Mouse (Mus musculus) activated CD4-positive, CD25-positive, alpha-beta regulatory T cell, adult 9 weeks (primary cell): ENCODE measurements around the gene Fam47e. TPM values are rescaled to one million over a fixed set of nuclear protein-coding genes. Genes with fewer than 3 reads are reported as not detected.

Source experiments
- polyA plus RNA-seq: library from polyadenylated mRNA; unstranded; fragments of 100-300 nt; shearing (Covaris generic); gene quantifications from one replicate; pipeline ENCODE4 v1.2.1, GENCODE M21; 2017

Fam47e gene
- polyA plus RNA-seq, result not detected

DNA sequence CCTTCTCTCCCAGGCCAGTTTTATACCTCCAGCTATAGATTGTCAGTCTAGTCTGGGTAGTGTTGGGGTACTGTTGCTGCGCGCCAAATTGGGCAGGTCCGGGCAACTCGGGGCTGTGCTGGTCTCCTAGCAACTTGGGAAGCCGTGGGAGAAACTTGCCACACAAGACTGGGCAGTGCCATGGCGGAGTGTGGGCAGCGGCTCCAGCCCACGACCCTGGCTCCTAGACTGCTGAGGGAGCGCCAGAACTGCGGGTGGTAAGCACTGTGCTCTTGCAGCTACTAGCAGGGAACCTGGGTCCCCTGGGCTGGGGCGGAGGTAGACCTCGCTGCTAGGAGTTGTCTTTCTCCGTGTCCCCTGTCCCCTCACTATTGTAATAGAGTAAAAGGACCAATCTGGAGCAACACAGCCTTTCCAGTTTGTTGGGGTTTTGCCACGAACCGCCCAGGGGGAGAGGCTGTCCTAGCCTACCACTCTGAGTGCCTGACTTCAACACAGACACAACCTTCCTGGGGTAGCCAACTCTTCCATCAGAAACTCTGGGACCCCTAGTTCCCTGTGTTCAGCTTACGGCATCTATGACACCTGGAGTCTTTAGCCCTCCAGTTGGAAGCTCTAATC lies at the start of gene Fam47e:
TSS of gene Fam47e (plus strand) at position 179 of the 621 bp plus-strand sequence.

DNA sequence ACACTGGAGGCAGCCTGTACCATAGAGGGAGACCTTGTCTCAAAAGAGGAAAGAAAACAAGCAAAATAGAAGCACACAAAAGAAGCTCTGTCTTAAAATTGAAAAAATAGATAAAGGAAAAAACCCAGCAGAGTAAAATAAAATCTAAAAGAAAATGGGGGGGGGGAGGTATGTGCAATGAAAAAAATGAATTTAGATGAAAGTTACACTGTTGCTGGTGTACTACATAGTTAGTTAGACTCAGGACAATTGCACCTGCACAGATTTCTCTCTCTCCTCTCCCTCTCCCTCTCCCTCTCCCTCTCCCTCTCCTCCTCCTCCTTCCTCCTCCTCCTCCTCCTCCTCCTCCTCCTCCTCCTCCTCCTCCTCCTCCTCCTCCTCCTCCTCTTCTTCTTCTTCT lies 48.1 kb upstream of the Fam47e start, which contains the start of gene Scarb2:
TSS of gene Scarb2 (minus strand) at position 101 of the 400 bp plus-strand sequence.

DNA sequence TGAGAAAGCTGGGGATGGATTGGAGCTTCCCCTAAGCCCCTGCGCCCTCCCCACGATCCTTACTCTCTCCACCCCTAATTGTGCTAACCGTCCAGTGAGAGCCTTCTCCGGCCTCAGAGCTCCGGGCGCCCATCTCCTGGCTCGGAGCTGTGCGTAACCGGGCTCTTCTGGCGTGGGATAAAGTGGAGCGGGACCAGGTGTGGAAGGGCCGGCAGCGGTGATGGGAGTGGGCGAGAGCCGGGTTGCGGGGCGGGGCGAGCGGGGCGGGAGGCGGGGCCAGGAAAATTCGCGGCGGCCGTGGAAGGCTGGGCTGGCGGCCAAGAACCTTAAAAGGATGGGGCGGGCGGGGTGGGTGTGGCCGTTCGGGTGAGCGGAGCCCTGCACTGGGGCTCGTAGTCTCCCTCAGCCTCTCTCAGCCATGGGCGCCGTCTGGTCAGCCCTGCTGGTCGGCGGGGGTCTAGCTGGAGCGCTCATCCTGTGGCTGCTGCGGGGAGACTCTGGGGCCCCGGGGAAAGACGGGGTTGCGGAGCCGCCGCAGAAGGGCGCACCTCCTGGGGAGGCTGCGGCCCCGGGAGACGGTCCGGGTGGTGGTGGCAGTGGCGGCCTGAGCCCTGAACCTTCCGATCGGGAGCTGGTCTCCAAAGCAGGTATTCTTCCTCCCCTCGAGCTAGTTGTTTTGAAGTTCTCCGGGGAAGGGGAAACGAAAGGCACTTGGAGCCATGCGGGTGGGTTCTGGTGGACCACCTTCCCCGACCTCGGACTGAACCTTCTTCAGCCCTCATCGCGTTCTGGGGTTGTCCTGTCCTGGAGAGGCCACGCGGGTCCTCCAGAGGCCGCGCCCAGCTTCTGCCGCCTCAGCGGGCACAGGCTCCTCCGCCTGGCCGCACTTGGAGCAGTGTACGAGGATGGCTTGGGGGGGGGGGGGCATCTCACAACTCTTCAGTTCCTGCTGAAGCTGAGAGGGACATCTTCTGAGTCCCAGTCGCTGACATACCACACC lies 48.1 kb downstream of the Fam47e start, which contains the start of gene Stbd1:
TSS of gene Stbd1 (plus strand) at position 351 of the 1,000 bp plus-strand sequence.

Other genes with a start within 250 kb of the Fam47e start
- gene Sdad1, start 244.6 kb upstream of the Fam47e start, polyA plus RNA-seq, result 48.7 TPM
- 0.16 TPM for gene Cxcl9, start 227.0 kb upstream of the Fam47e start, polyA plus RNA-seq
- gene Art3, start 223.2 kb upstream of the Fam47e start, polyA plus RNA-seq, result 8.9 TPM
- gene Cxcl10, start 206.2 kb upstream of the Fam47e start, polyA plus RNA-seq, result 29.7 TPM
- gene Nup54, start 119.8 kb upstream of the Fam47e start, polyA plus RNA-seq, result 40.7 TPM
- 19.6 TPM for gene Scarb2, start 48.2 kb upstream of the Fam47e start, polyA plus RNA-seq
- gene Stbd1, start 48.0 kb downstream of the Fam47e start, polyA plus RNA-seq, result 0.42 TPM
- gene Ccdc158, start 120.2 kb downstream of the Fam47e start, polyA plus RNA-seq, result 0.11 TPM
- gene Shroom3, start 128.4 kb downstream of the Fam47e start, polyA plus RNA-seq, result not detected